Mouse (Mus musculus): ENCODE results near the gene Atp5g3.
A peak's percentile ranks its signal among the peaks of the same experiment; 100 is the strongest.

Gene Atp5g3

GRCm38 (mm10) chr2:73893473-73894270 is 17.5 kb downstream of the Atp5g3 start:
- peak; percentile 19 to 34 for DNase-seq

- DNase-seq = peak; percentile 100
Measured at GRCm38 (mm10) chr2:73892464-73893296, 18.4 kb downstream of the Atp5g3 start, which contains the start of gene Atf2. Gene Atf2, minus strand, starts transcription at chr2:73892639.

- no peak for DNase-seq
Measured at GRCm38 (mm10) chr2:73891701-73892463, 19.2 kb downstream of the Atp5g3 start.

- DNase-seq = no peak
Measured at GRCm38 (mm10) chr2:73885997-73886396, 25.1 kb downstream of the Atp5g3 start.

GRCm38 (mm10) chr2:73877891-73878290 is 33.2 kb downstream of the Atp5g3 start:
- no peak for DNase-seq

- peak; percentile 25 to 28 for DNase-seq
Measured at GRCm38 (mm10) chr2:73867764-73868487, 43.2 kb downstream of the Atp5g3 start.

- DNase-seq = no peak
Measured at GRCm38 (mm10) chr2:73860046-73860624, 51.0 kb downstream of the Atp5g3 start.
